Mouse (Mus musculus) limb, embryonic 14.5 days (tissue): ENCODE results near the gene Tfap2a. TPM values are rescaled to one million over a fixed set of nuclear protein-coding genes. Genes with fewer than 3 reads are reported as not detected.

Experiments
- ATAC-seq: fragments of 200-750 bp; cut with Nextera tagmentation; 2 replicates; pipeline ENCODE4 v1.8.0; 2017; ENCODE audit warnings: low read depth, moderate number of reproducible peaks, moderate TSS enrichment; ENCODE audit not compliant: low FRiP score
- DNase-seq: peaks from one replicate; pipeline ENCODE4 v3.0.0-alpha.2; 2015; ENCODE audit warnings: low spot score
- H3K27ac ChIP-seq: fragments of 300-500 bp; sonication (generic); replicated peaks from 2 replicates; pipeline ENCODE4 v1.5.1; 2014; ENCODE audit warnings: low read depth, mild to moderate bottlenecking, low read length, moderate library complexity, mixed read lengths
- H3K27me3 ChIP-seq: fragments of 300-500 bp; sonication (generic); 2 replicates; pipeline ENCODE4 v1.6.1; 2014; ENCODE audit warnings: low read length, mixed read lengths; ENCODE audit not compliant: control insufficient read depth, insufficient read depth
- H3K36me3 ChIP-seq: fragments of 300-500 bp; sonication (generic); 2 replicates; pipeline ENCODE4 v1.6.1; 2014; ENCODE audit warnings: mild to moderate bottlenecking, low read length, moderate library complexity, mixed read lengths; ENCODE audit not compliant: control insufficient read depth, insufficient read depth
- H3K4me1 ChIP-seq: fragments of 300-500 bp; sonication (generic); 2 replicates; pipeline ENCODE4 v1.6.1; 2014; ENCODE audit warnings: antibody characterized with exemption, low read length, mixed read lengths; ENCODE audit not compliant: control insufficient read depth, insufficient read depth
- H3K4me2 ChIP-seq: fragments of 300-500 bp; sonication (generic); replicated peaks from 2 replicates; pipeline ENCODE4 v1.6.1; 2014; ENCODE audit warnings: low read depth, mild to moderate bottlenecking, low read length, moderate library complexity; ENCODE audit not compliant: severe bottlenecking
- H3K4me3 ChIP-seq: fragments of 300-500 bp; sonication (generic); replicated peaks from 2 replicates; pipeline ENCODE4 v1.5.1; 2014; ENCODE audit warnings: low read length
- H3K9ac ChIP-seq: fragments of 300-500 bp; sonication (generic); 2 replicates; pipeline ENCODE4 v1.6.1; 2014; ENCODE audit warnings: mild to moderate bottlenecking, low read depth, low read length, moderate library complexity; ENCODE audit not compliant: severe bottlenecking
- H3K9me3 ChIP-seq: fragments of 300-500 bp; sonication (generic); 2 replicates; pipeline ENCODE4 v1.6.1; 2016; ENCODE audit warnings: low read length; ENCODE audit not compliant: control insufficient read depth
- POLR2A ChIP-seq: fragments of 200-500 bp; IDR thresholded peaks from 2 replicates; pipeline ENCODE4 v1.8.0; 2012; ENCODE audit warnings: inconsistent platforms, mild to moderate bottlenecking, moderate library complexity, borderline replicate concordance; ENCODE audit not compliant: insufficient read depth, insufficient read length; ENCODE audit errors: extremely low read depth
- WGBS: fragments of 180-500 bp; shearing (Covaris S2); extraction: QIAGEN DNeasy Blood & Tissue Kit; methylation state at CpG from one replicate; pipeline ENCODE4 v1.1.7; 2014; 5-methylcytosine and 5-hydroxymethylcytosine counted together
- polyA plus RNA-seq, 2 experiments: library from polyadenylated mRNA; depleted of rRNA in 1 of 2; stranded (reverse) in 1 of 2; unstranded in 1 of 2; fragments of >200 nt; fragmentation: Nextera tagmentation in 1 of 2; extraction: Ambion mirVana in 1 of 2; gene quantifications; 2 replicates each; pipeline versions ENCODE4 v1.2.1 to v1.2.3; 2012 to 2014

Gene Tfap2a
- polyA plus RNA-seq, 2 experiments = 9.6 to 21.5 TPM

GRCm38 (mm10) chr13:40716771-40717716 is 21.1 kb downstream of the Tfap2a start:
- no peak overlapping the region for H3K9ac ChIP-seq
- H3K9me3 ChIP-seq = no peaks in the 10 kb centered on the region
- H3K4me3 ChIP-seq = no peak overlapping the region
- ATAC-seq (no peak), DNase-seq (no peak)
- no peak overlapping the region for H3K4me2 ChIP-seq
- no peak overlapping the region for H3K27ac ChIP-seq
- no peaks in the 10 kb centered on the region for H3K36me3 ChIP-seq
- 12% methylated on average over 27 of the region's 37 CpGs for WGBS
- no peak for TF ChIP-seq POLR2A
- H3K4me1 ChIP-seq = peaks cover 13% of the 10 kb centered on the region; the same call in 1 of the 2 replicates
- H3K27me3 ChIP-seq = peaks cover 60% of the 10 kb centered on the region

GRCm38 (mm10) chr13:40714531-40714930 is 23.6 kb downstream of the Tfap2a start:
- DNase-seq (no peak), ATAC-seq (no peak)
- peaks cover 75% of the 10 kb centered on the region for H3K27me3 ChIP-seq
- TF ChIP-seq POLR2A = no peak
- no peaks in the 10 kb centered on the region for H3K9me3 ChIP-seq
- H3K4me1 ChIP-seq = peaks cover 8% of the 10 kb centered on the region; the same call in 1 of the 2 replicates
- 30% methylated on average over 2 of the region's 2 CpGs for WGBS
- no peak overlapping the region for H3K4me2 ChIP-seq
- H3K9ac ChIP-seq = no peak overlapping the region
- H3K4me3 ChIP-seq = no peak overlapping the region
- H3K36me3 ChIP-seq = no peaks in the 10 kb centered on the region
- H3K27ac ChIP-seq = no peak overlapping the region

- Histone ChIP-seq H3K4me1 (no peaks in the 10 kb centered on the region), H3K9ac (no peak overlapping the region), H3K4me3 (no peak overlapping the region), H3K27me3 (peaks cover 76% of the 10 kb centered on the region), H3K36me3 (no peaks in the 10 kb centered on the region), H3K9me3 (no peaks in the 10 kb centered on the region), H3K27ac (no peak overlapping the region), H3K4me2 (no peak overlapping the region)
- WGBS = 14% methylated on average over 5 of the region's 5 CpGs
- no peak for ATAC-seq
- no peak for TF ChIP-seq POLR2A
- DNase-seq = no peak
Measured at GRCm38 (mm10) chr13:40713681-40714080, 24.5 kb downstream of the Tfap2a start.

- Histone ChIP-seq H3K36me3 (no peaks in the 10 kb centered on the region), H3K4me2 (no peak overlapping the region), H3K9ac (no peak overlapping the region), H3K4me3 (no peak overlapping the region), H3K9me3 (no peaks in the 10 kb centered on the region), H3K4me1 (no peaks in the 10 kb centered on the region), H3K27me3 (peaks cover 80% of the 10 kb centered on the region), H3K27ac (no peak overlapping the region)
- DNase-seq = no peak
- no peak for TF ChIP-seq POLR2A
- WGBS = 13% methylated on average over 4 of the region's 4 CpGs
- no peak for ATAC-seq
Measured at GRCm38 (mm10) chr13:40713241-40713640, 24.9 kb downstream of the Tfap2a start.

- H3K27ac ChIP-seq = no peak overlapping the region
- TF ChIP-seq POLR2A = no peak
- no peak overlapping the region for H3K4me2 ChIP-seq
- no peak overlapping the region for H3K4me3 ChIP-seq
- H3K27me3 ChIP-seq = peaks cover 88% of the 10 kb centered on the region
- no peak overlapping the region for H3K9ac ChIP-seq
- H3K36me3 ChIP-seq = no peaks in the 10 kb centered on the region
- 5% methylated on average over 4 of the region's 4 CpGs for WGBS
- no peaks in the 10 kb centered on the region for H3K4me1 ChIP-seq
- DNase-seq (no peak), ATAC-seq (no peak)
- no peaks in the 10 kb centered on the region for H3K9me3 ChIP-seq
Measured at GRCm38 (mm10) chr13:40712526-40712832, 25.7 kb downstream of the Tfap2a start.
